Mouse (Mus musculus) E14TG2a.4 (cell line): ENCODE measurements around the gene Ahnak2.

ENCODE experiments used
- CTCF ChIP-seq: conservative IDR thresholded peaks from 2 replicates; pipeline ENCODE4 v1.5.1; 2014; ENCODE audit warnings: low read length
- NANOG ChIP-seq: IDR thresholded peaks from 2 replicates; pipeline ENCODE4 v1.6.1; 2014; ENCODE audit warnings: borderline replicate concordance, low read length, mixed read lengths
- POU5F1 ChIP-seq: IDR thresholded peaks from 2 replicates; pipeline ENCODE4 v1.6.1; 2014; ENCODE audit warnings: low read length, borderline replicate concordance

DNA sequence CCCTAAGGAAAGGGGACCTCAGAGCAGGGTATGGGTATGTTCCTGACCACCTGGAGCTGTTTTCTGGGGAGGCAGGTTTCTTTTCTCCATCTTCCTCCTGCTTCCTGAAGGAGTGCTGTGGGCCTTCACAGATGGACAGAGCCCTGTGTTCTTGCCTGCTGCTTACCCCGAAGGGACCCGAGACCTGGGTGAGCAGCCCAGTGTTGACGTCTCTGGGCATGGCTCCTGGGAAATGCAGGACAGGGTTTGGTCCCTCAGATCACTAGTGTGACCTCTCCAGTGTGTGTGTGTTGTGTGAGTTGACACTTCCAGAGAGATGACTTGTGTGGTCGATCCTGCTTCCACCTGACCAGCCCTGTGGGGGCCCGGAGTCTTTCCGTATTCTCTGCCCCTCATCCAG, 79.0 kb downstream of the Ahnak2 start:
- TF ChIP-seq CTCF = no peak
- TF ChIP-seq NANOG = no peak
- no peak for TF ChIP-seq POU5F1
